12 mouse cellular contexts compared by ENCODE assay signal in genomic region chr5:76177664-76178063, GRCm38 (mm10).
"Had no signal": no experiment of that assay in that cellular context is flagged by ENCODE, and none has a peak within 500 bp of the region (broad histone marks: within the 10 kb centered on the region; RNA-seq: fewer than 3 reads in every experiment).

No protein-coding gene starts in this region.

- H3K4me1 ChIP-seq: neural tube, embryonic 13.5 days had no signal

- H3K9me3 ChIP-seq: limb, embryonic 12.5 days; midbrain, embryonic 10.5 days; neural tube, embryonic 13.5 days had no signal

- H3K4me2 ChIP-seq: limb, embryonic 12.5 days; neural tube, embryonic 13.5 days had no signal

- H3K36me3 ChIP-seq: limb, embryonic 12.5 days; midbrain, embryonic 10.5 days; neural tube, embryonic 13.5 days had no signal

- H3K4me3 ChIP-seq: layer of hippocampus, adult 2 months; limb, embryonic 12.5 days; midbrain, embryonic 10.5 days; neural tube, embryonic 13.5 days had no signal

- H3K27ac ChIP-seq: layer of hippocampus, adult 2 months; limb, embryonic 12.5 days; liver, embryonic 14.5 days; midbrain, embryonic 10.5 days; neural tube, embryonic 13.5 days had no signal

- H3K27me3 ChIP-seq: limb, embryonic 12.5 days; neural tube, embryonic 13.5 days had no signal

- DNase-seq: kidney, adult 2 months; kidney, postnatal 25 days; liver; lung, adult 18-20 months; right cerebral cortex, postnatal 14 days; thymus, postnatal 4 days had no signal

- H3K9ac ChIP-seq: limb, embryonic 12.5 days; liver, embryonic 14.5 days; neural tube, embryonic 13.5 days had no signal

- ATAC-seq: midbrain, embryonic 16.5 days had no signal
